ENCODE assay signal across 24 mouse cellular contexts in the genomic region with DNA sequence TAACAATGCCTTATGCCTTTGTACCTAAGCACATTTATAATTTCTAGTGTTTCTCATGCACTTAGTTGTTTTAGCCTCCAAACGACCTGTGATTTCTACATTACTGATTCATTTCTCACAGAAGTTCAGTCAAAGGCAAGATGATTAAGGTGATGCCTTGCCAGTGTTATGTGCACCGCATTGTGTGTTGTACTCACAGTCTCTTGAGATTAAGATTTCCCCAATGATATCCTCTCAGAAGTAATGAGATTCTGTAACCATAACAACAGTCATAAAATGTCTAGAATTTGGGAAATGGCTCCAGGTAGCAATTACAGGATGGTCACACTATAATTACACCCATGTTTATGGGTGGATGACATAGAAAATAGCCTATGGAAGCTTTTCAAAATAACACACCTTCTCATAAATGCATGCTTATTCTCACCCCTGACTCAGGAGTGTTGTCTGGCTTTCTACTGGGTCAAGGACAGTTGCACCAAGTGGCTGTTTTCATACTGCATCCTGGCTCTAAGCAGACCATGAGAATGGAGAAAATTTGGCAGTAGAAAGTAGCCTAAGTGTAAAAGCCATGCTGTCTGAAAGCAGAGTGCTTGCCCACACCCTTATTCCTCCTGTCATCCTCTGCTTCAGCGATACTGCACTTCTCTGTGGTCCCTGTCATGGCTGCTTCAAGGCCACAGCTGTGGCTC.
"Had no signal": no experiment of that assay in that cellular context is flagged by ENCODE, and none has a peak within 500 bp of the region (broad histone marks: within the 10 kb centered on the region; RNA-seq: fewer than 3 reads in every experiment).

No protein-coding gene starts in this region.

- H3K27me3 ChIP-seq: limb, embryonic 13.5 days; liver, embryonic 12.5 days; liver, embryonic 15.5 days; lung, embryonic 15.5 days; midbrain, embryonic 12.5 days; neural tube, embryonic 13.5 days had no signal

- H3K9me3 ChIP-seq: limb, embryonic 10.5 days; limb, embryonic 13.5 days; liver, embryonic 12.5 days; liver, embryonic 15.5 days; lung, embryonic 15.5 days; megakaryocyte, embryonic 14.5 days; midbrain, embryonic 12.5 days; neural tube, embryonic 13.5 days had no signal

- H3K36me3 ChIP-seq: limb, embryonic 10.5 days; limb, embryonic 13.5 days; liver, embryonic 12.5 days; liver, embryonic 15.5 days; lung, embryonic 15.5 days; midbrain, embryonic 12.5 days; neural tube, embryonic 13.5 days had no signal

- H3K9ac ChIP-seq: limb, embryonic 13.5 days; liver, embryonic 12.5 days; liver, embryonic 15.5 days; lung, embryonic 15.5 days; midbrain, embryonic 12.5 days; neural tube, embryonic 13.5 days had no signal

- H3K4me3 ChIP-seq: layer of hippocampus, adult 2 months; limb, embryonic 10.5 days; limb, embryonic 13.5 days; liver, embryonic 12.5 days; liver, embryonic 15.5 days; lung, embryonic 15.5 days; megakaryocyte, embryonic 14.5 days; midbrain, embryonic 12.5 days; neural tube, embryonic 13.5 days had no signal

- DNase-seq: kidney, adult 2 months; kidney, postnatal 25 days; layer of hippocampus, adult 9-11 months; liver; lung, adult 18-20 months; lung, postnatal 10 days; lung, postnatal 36 days; right cerebral cortex, adult 18-20 months; right cerebral cortex, postnatal 14 days; right cerebral cortex, postnatal 4 days; thymus, adult 2 months; thymus, postnatal 25 days had no signal

- ATAC-seq: intestine, postnatal 0 days; liver, embryonic 12.5 days had no signal

- H3K27ac ChIP-seq: kidney, postnatal 0 days; layer of hippocampus, adult 2 months; limb, embryonic 10.5 days; limb, embryonic 13.5 days; liver, embryonic 12.5 days; liver, embryonic 15.5 days; lung, embryonic 15.5 days; midbrain, embryonic 12.5 days; neural tube, embryonic 13.5 days; stomach, postnatal 0 days had no signal

- H3K4me2 ChIP-seq: limb, embryonic 13.5 days; liver, embryonic 12.5 days; liver, embryonic 15.5 days; lung, embryonic 15.5 days; midbrain, embryonic 12.5 days; neural tube, embryonic 13.5 days had no signal

- H3K4me1 ChIP-seq: limb, embryonic 10.5 days; limb, embryonic 13.5 days; liver, embryonic 12.5 days; liver, embryonic 15.5 days; lung, embryonic 15.5 days; midbrain, embryonic 12.5 days had no signal
